Mouse (Mus musculus) E14TG2a.4 (cell line): ENCODE measurements around the gene Gm21985.

Experiments
- H3K27me3 ChIP-seq: 2 replicates; pipeline ENCODE4 v1.6.1; 2014; ENCODE audit warnings: low read length, control low read depth; ENCODE audit not compliant: insufficient read depth
- H3K36me3 ChIP-seq: 2 replicates; pipeline ENCODE4 v1.6.1; 2014; ENCODE audit warnings: low read length, control low read depth; ENCODE audit not compliant: insufficient read depth
- H3K4me1 ChIP-seq: replicated peaks from 2 replicates; pipeline ENCODE4 v1.6.1; 2014; ENCODE audit warnings: low read depth, low read length, control low read depth
- H3K4me3 ChIP-seq: replicated peaks from 2 replicates; pipeline ENCODE4 v1.5.1; 2014; ENCODE audit warnings: mild to moderate bottlenecking, low read length
- H3K9me3 ChIP-seq: 2 replicates; pipeline ENCODE4 v1.6.1; 2014; ENCODE audit warnings: low read length, control low read depth
- CTCF ChIP-seq: conservative IDR thresholded peaks from 2 replicates; pipeline ENCODE4 v1.5.1; 2014; ENCODE audit warnings: low read length
- NANOG ChIP-seq: IDR thresholded peaks from 2 replicates; pipeline ENCODE4 v1.6.1; 2014; ENCODE audit warnings: borderline replicate concordance, low read length, mixed read lengths
- POU5F1 ChIP-seq: IDR thresholded peaks from 2 replicates; pipeline ENCODE4 v1.6.1; 2014; ENCODE audit warnings: low read length, borderline replicate concordance

The Gm21985 gene

GRCm38 (mm10) chr2:112360012-112360780 lies 94.1 kb downstream of the Gm21985 start:
- Histone ChIP-seq H3K27me3 (no peaks in the 10 kb centered on the region), H3K4me1 (no peaks in the 10 kb centered on the region), H3K9me3 (no peaks in the 10 kb centered on the region), H3K36me3 (peaks cover 97% of the 10 kb centered on the region), H3K4me3 (no peak overlapping the region)
- TF ChIP-seq CTCF = no peak
- TF ChIP-seq NANOG = no peak
- TF ChIP-seq POU5F1 = no peak

- Histone ChIP-seq H3K9me3 (no peaks in the 10 kb centered on the region), H3K36me3 (peaks cover 94% of the 10 kb centered on the region), H3K4me1 (no peaks in the 10 kb centered on the region), H3K4me3 (no peak overlapping the region), H3K27me3 (no peaks in the 10 kb centered on the region)
- TF ChIP-seq POU5F1 (no peak), NANOG (no peak), CTCF (no peak)
These were observed 94.7 kb downstream of the Gm21985 start for GRCm38 (mm10) chr2:112360781-112361169.

- no peaks in the 10 kb centered on the region for H3K27me3 ChIP-seq
- peak overlapping the region; percentile 94 for H3K4me3 ChIP-seq
- peaks cover 28% of the 10 kb centered on the region for H3K4me1 ChIP-seq
- peaks cover 40% of the 10 kb centered on the region for H3K36me3 ChIP-seq
- H3K9me3 ChIP-seq = no peaks in the 10 kb centered on the region
- TF ChIP-seq NANOG = no peak
These were observed 101.1 kb downstream of the Gm21985 start for GRCm38 (mm10) chr2:112367222-112367621.

- H3K36me3 ChIP-seq = peaks cover 33% of the 10 kb centered on the region
- no peak for TF ChIP-seq POU5F1
- TF ChIP-seq CTCF = no peak
- no peak for TF ChIP-seq NANOG
- H3K9me3 ChIP-seq = no peaks in the 10 kb centered on the region
- H3K27me3 ChIP-seq = no peaks in the 10 kb centered on the region
- H3K4me3 ChIP-seq = peak within 1 kb of the TSS; percentile 94
- H3K4me1 ChIP-seq = peaks cover 28% of the 10 kb centered on the region
These were observed 101.9 kb downstream of the Gm21985 start, which contains the start of gene Emc4 for GRCm38 (mm10) chr2:112367726-112368673. Gene Emc4 (minus strand): TSS chr2:112368027.

- no peaks in the 10 kb centered on the region for H3K9me3 ChIP-seq
- TF ChIP-seq NANOG (no peak), CTCF (no peak), POU5F1 (no peak)
- no peaks in the 10 kb centered on the region for H3K27me3 ChIP-seq
- H3K4me3 ChIP-seq = no peak overlapping the region
- H3K36me3 ChIP-seq = peaks cover 14% of the 10 kb centered on the region; the same call in 1 of the 2 replicates
- H3K4me1 ChIP-seq = peaks cover 28% of the 10 kb centered on the region
These were observed 103.8 kb downstream of the Gm21985 start for GRCm38 (mm10) chr2:112369941-112370340.

GRCm38 (mm10) chr2:112373141-112373540 lies 107.0 kb downstream of the Gm21985 start:
- H3K4me3 ChIP-seq = no peak overlapping the region
- TF ChIP-seq NANOG (no peak), POU5F1 (no peak), CTCF (no peak)
- 0 out of 2 replicates have a peak, but pooled peaks cover 3% of the 10 kb centered on the region for H3K36me3 ChIP-seq
- H3K4me1 ChIP-seq = peaks cover 34% of the 10 kb centered on the region
- no peaks in the 10 kb centered on the region for H3K27me3 ChIP-seq
- H3K9me3 ChIP-seq = no peaks in the 10 kb centered on the region

GRCm38 (mm10) chr2:112374610-112375009 lies 108.5 kb downstream of the Gm21985 start:
- no peaks in the 10 kb centered on the region for H3K9me3 ChIP-seq
- no peaks in the 10 kb centered on the region for H3K27me3 ChIP-seq
- 0 out of 2 replicates have a peak, but pooled peaks cover 1% of the 10 kb centered on the region for H3K36me3 ChIP-seq
- TF ChIP-seq POU5F1 (no peak), CTCF (no peak)
- no peak overlapping the region for H3K4me3 ChIP-seq
- peaks cover 29% of the 10 kb centered on the region for H3K4me1 ChIP-seq

GRCm38 (mm10) chr2:112378973-112379898 lies 113.1 kb downstream of the Gm21985 start, which contains the start of gene Katnbl1:
Gene Katnbl1 (plus strand): TSS chr2:112379211.
- Histone ChIP-seq H3K4me1 (peaks cover 59% of the 10 kb centered on the region), H3K4me3 (peak within 1 kb of the TSS; percentile 85), H3K36me3 (peaks cover 17% of the 10 kb centered on the region), H3K9me3 (no peaks in the 10 kb centered on the region), H3K27me3 (no peaks in the 10 kb centered on the region)
- TF ChIP-seq NANOG = no peak
- no peak for TF ChIP-seq POU5F1
- peak; percentile 24 for TF ChIP-seq CTCF
